Mouse (Mus musculus) liver, adult 2 months (tissue): ENCODE data around the gene Chd6.

ENCODE experiments used
- CTCF ChIP-seq: fragments of 200-500 bp; IDR thresholded peaks from 2 replicates; pipeline ENCODE4 v1.5.1; 2011; ENCODE audit warnings: low read depth, low read length, control low read depth
- POLR2A ChIP-seq: fragments of 200-500 bp; IDR thresholded peaks from 2 replicates; pipeline ENCODE4 v1.6.1; 2011; ENCODE audit warnings: low read length, control low read depth; ENCODE audit not compliant: insufficient read depth; ENCODE audit errors: extremely low read depth

DNA sequence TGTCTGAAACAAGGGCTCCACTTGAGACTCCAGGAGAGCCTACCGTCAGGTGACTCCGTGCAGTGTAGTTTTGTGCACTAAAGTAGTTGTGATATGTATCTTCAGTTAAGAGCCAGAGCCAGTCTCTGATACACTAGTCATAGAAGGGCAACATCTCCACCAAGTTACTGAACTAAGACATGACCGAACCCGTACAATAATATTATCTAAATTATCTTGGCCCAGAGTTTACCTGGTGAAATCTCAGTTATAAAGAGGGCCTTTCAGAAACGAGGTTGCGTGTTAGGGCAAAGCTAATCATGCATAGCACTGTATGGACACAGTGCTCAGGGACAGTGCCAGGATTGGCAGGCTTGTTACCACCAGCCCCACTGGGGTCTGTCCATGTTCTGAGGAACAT lies 127.1 kb downstream of the Chd6 start:
- TF ChIP-seq CTCF, result no peak
- no peak for TF ChIP-seq POLR2A
